Mouse (Mus musculus): ENCODE measurements around the gene 4930452B06Rik. TPM values are rescaled to one million over a fixed set of nuclear protein-coding genes. Genes with fewer than 3 reads are reported as not detected.
A peak's percentile ranks its signal among the peaks of the same experiment; 100 is the strongest.
"Not testable (repeated sequence)": the region's sequence is repeated elsewhere in the genome, so short reads cannot be mapped to it uniquely, and the experiment has no call there.

4930452B06Rik gene
- polyA plus RNA-seq, 1 experiment from 2014 or later = 6.7 TPM

GRCm38 (mm10) chr14:8628406-8628805 lies 37.6 kb downstream of the 4930452B06Rik start:
- no peak overlapping the region for H3K9ac ChIP-seq (replicated peaks; ENCODE audit: low read depth, low read length)
- H3K4me1 ChIP-seq (replicated peaks; ENCODE audit: control insufficient read depth, insufficient read depth, low read length) = no peaks in the 10 kb centered on the region
- H3K4me2 ChIP-seq (ENCODE audit: low read length) = no peak overlapping the region
- WGBS = 92% methylated on average over 5 of the region's 5 CpGs
- no peak for ATAC-seq
- H3K36me3 ChIP-seq (ENCODE audit: control insufficient read depth, insufficient read depth) = no peaks in the 10 kb centered on the region
- H3K27ac ChIP-seq (ENCODE audit: low read length) = no peak overlapping the region
- no peak overlapping the region for H3K4me3 ChIP-seq (replicated peaks; ENCODE audit: low read length)
- H3K9me3 ChIP-seq (ENCODE audit: control insufficient read depth, low read length) = no peaks in the 10 kb centered on the region
- no peaks in the 10 kb centered on the region for H3K27me3 ChIP-seq (replicated peaks; ENCODE audit: control insufficient read depth, insufficient read depth, low read length)

- Histone ChIP-seq H3K4me2 (ENCODE audit: low read length) (no peak overlapping the region), H3K4me1 (replicated peaks; ENCODE audit: control insufficient read depth, insufficient read depth, low read length) (no peaks in the 10 kb centered on the region), H3K9me3 (ENCODE audit: control insufficient read depth, low read length) (no peaks in the 10 kb centered on the region), H3K4me3 (replicated peaks; ENCODE audit: low read length) (no peak overlapping the region), H3K36me3 (ENCODE audit: control insufficient read depth, insufficient read depth) (no peaks in the 10 kb centered on the region), H3K27ac (ENCODE audit: low read length) (no peak overlapping the region), H3K9ac (replicated peaks; ENCODE audit: low read depth, low read length) (no peak overlapping the region), H3K27me3 (replicated peaks; ENCODE audit: control insufficient read depth, insufficient read depth, low read length) (no peaks in the 10 kb centered on the region)
- 91% methylated on average over 4 of the region's 4 CpGs for WGBS
- ATAC-seq = no peak
These were observed 38.6 kb downstream of the 4930452B06Rik start for GRCm38 (mm10) chr14:8627481-8627880.

GRCm38 (mm10) chr14:8621164-8621563 lies 44.9 kb downstream of the 4930452B06Rik start:
- H3K36me3 ChIP-seq (ENCODE audit: control insufficient read depth, insufficient read depth) = no peaks in the 10 kb centered on the region
- no peaks in the 10 kb centered on the region for H3K4me1 ChIP-seq (replicated peaks; ENCODE audit: control insufficient read depth, insufficient read depth, low read length)
- no peak overlapping the region for H3K4me2 ChIP-seq (ENCODE audit: low read length)
- H3K9me3 ChIP-seq (ENCODE audit: control insufficient read depth, low read length) = no peaks in the 10 kb centered on the region
- H3K9ac ChIP-seq (replicated peaks; ENCODE audit: low read depth, low read length) = no peak overlapping the region
- H3K27me3 ChIP-seq (replicated peaks; ENCODE audit: control insufficient read depth, insufficient read depth, low read length) = no peaks in the 10 kb centered on the region
- 47% methylated on average over 6 of the region's 6 CpGs for WGBS
- no peak overlapping the region for H3K27ac ChIP-seq (ENCODE audit: low read length)
- no peak for ATAC-seq
- no peak overlapping the region for H3K4me3 ChIP-seq (replicated peaks; ENCODE audit: low read length)

- no peaks in the 10 kb centered on the region for H3K4me1 ChIP-seq (replicated peaks; ENCODE audit: control insufficient read depth, insufficient read depth, low read length)
- H3K27me3 ChIP-seq (replicated peaks; ENCODE audit: control insufficient read depth, insufficient read depth, low read length) = no peaks in the 10 kb centered on the region
- H3K9ac ChIP-seq (replicated peaks; ENCODE audit: low read depth, low read length) = no peak overlapping the region
- H3K4me3 ChIP-seq (replicated peaks; ENCODE audit: low read length) = no peak overlapping the region
- no peaks in the 10 kb centered on the region for H3K36me3 ChIP-seq (ENCODE audit: control insufficient read depth, insufficient read depth)
- H3K27ac ChIP-seq (ENCODE audit: low read length) = no peak overlapping the region
- H3K4me2 ChIP-seq (ENCODE audit: low read length) = no peak overlapping the region
- no peaks in the 10 kb centered on the region for H3K9me3 ChIP-seq (ENCODE audit: control insufficient read depth, low read length)
- 87% methylated on average over 5 of the region's 5 CpGs for WGBS
- ATAC-seq = no peak
These were observed 45.5 kb downstream of the 4930452B06Rik start for GRCm38 (mm10) chr14:8620580-8620979.

GRCm38 (mm10) chr14:8615636-8616035 lies 50.4 kb downstream of the 4930452B06Rik start:
- Histone ChIP-seq H3K4me3 (replicated peaks; ENCODE audit: low read length) (no peak overlapping the region), H3K27ac (ENCODE audit: low read length) (no peak overlapping the region), H3K27me3 (replicated peaks; ENCODE audit: control insufficient read depth, insufficient read depth, low read length) (no peaks in the 10 kb centered on the region), H3K36me3 (ENCODE audit: control insufficient read depth, insufficient read depth) (no peaks in the 10 kb centered on the region), H3K9me3 (ENCODE audit: control insufficient read depth, low read length) (no peaks in the 10 kb centered on the region), H3K4me1 (replicated peaks; ENCODE audit: control insufficient read depth, insufficient read depth, low read length) (no peaks in the 10 kb centered on the region), H3K4me2 (ENCODE audit: low read length) (no peak overlapping the region), H3K9ac (replicated peaks; ENCODE audit: low read depth, low read length) (no peak overlapping the region)
- no peak for ATAC-seq
- 82% methylated on average over 7 of the region's 7 CpGs for WGBS

- H3K9ac ChIP-seq (replicated peaks; ENCODE audit: low read depth, low read length); H3K4me3 ChIP-seq (replicated peaks; ENCODE audit: low read length); H3K27ac ChIP-seq (ENCODE audit: low read length); H3K4me1 ChIP-seq (replicated peaks; ENCODE audit: control insufficient read depth, insufficient read depth, low read length); ATAC-seq; H3K36me3 ChIP-seq (ENCODE audit: control insufficient read depth, insufficient read depth); H3K27me3 ChIP-seq (replicated peaks; ENCODE audit: control insufficient read depth, insufficient read depth, low read length); H3K9me3 ChIP-seq (ENCODE audit: control insufficient read depth, low read length); H3K4me2 ChIP-seq (ENCODE audit: low read length): not testable (repeated sequence)
- 75% methylated on average over 1 of the region's 1 CpGs for WGBS
These were observed 51.6 kb downstream of the 4930452B06Rik start for GRCm38 (mm10) chr14:8614430-8614829.

GRCm38 (mm10) chr14:8612080-8612479 lies 54.0 kb downstream of the 4930452B06Rik start:
- H3K36me3 ChIP-seq (ENCODE audit: control insufficient read depth, insufficient read depth) = no peaks in the 10 kb centered on the region
- no peak overlapping the region for H3K9ac ChIP-seq (replicated peaks; ENCODE audit: low read depth, low read length)
- no peak overlapping the region for H3K27ac ChIP-seq (ENCODE audit: low read length)
- no peaks in the 10 kb centered on the region for H3K4me1 ChIP-seq (replicated peaks; ENCODE audit: control insufficient read depth, insufficient read depth, low read length)
- H3K4me3 ChIP-seq (replicated peaks; ENCODE audit: low read length) = no peak overlapping the region
- H3K27me3 ChIP-seq (replicated peaks; ENCODE audit: control insufficient read depth, insufficient read depth, low read length) = no peaks in the 10 kb centered on the region
- no peak overlapping the region for H3K4me2 ChIP-seq (ENCODE audit: low read length)
- H3K9me3 ChIP-seq (ENCODE audit: control insufficient read depth, low read length) = no peaks in the 10 kb centered on the region
- ATAC-seq = no peak

- no peaks in the 10 kb centered on the region for H3K36me3 ChIP-seq (ENCODE audit: control insufficient read depth, insufficient read depth)
- no peak for ATAC-seq
- H3K4me3 ChIP-seq (replicated peaks; ENCODE audit: low read length) = no peak overlapping the region
- 87% methylated on average over 3 of the region's 3 CpGs for WGBS
- H3K4me2 ChIP-seq (ENCODE audit: low read length) = no peak overlapping the region
- no peaks in the 10 kb centered on the region for H3K9me3 ChIP-seq (ENCODE audit: control insufficient read depth, low read length)
- H3K9ac ChIP-seq (replicated peaks; ENCODE audit: low read depth, low read length) = no peak overlapping the region
- H3K27me3 ChIP-seq (replicated peaks; ENCODE audit: control insufficient read depth, insufficient read depth, low read length) = no peaks in the 10 kb centered on the region
- no peak overlapping the region for H3K27ac ChIP-seq (ENCODE audit: low read length)
- H3K4me1 ChIP-seq (replicated peaks; ENCODE audit: control insufficient read depth, insufficient read depth, low read length) = no peaks in the 10 kb centered on the region
These were observed 55.9 kb downstream of the 4930452B06Rik start for GRCm38 (mm10) chr14:8610108-8610507.

GRCm38 (mm10) chr14:8608559-8609171 lies 57.4 kb downstream of the 4930452B06Rik start:
- H3K4me2 ChIP-seq (ENCODE audit: low read length) = no peak overlapping the region
- ATAC-seq = peak; percentile 94
- no peak overlapping the region for H3K4me3 ChIP-seq (replicated peaks; ENCODE audit: low read length)
- no peaks in the 10 kb centered on the region for H3K9me3 ChIP-seq (ENCODE audit: control insufficient read depth, low read length)
- WGBS = 4% methylated on average over 3 of the region's 3 CpGs
- no peak overlapping the region for H3K27ac ChIP-seq (ENCODE audit: low read length)
- no peak overlapping the region for H3K9ac ChIP-seq (replicated peaks; ENCODE audit: low read depth, low read length)
- no peaks in the 10 kb centered on the region for H3K4me1 ChIP-seq (replicated peaks; ENCODE audit: control insufficient read depth, insufficient read depth, low read length)
- H3K36me3 ChIP-seq (ENCODE audit: control insufficient read depth, insufficient read depth) = no peaks in the 10 kb centered on the region
- no peaks in the 10 kb centered on the region for H3K27me3 ChIP-seq (replicated peaks; ENCODE audit: control insufficient read depth, insufficient read depth, low read length)

- Histone ChIP-seq H3K9me3 (ENCODE audit: control insufficient read depth, low read length) (no peaks in the 10 kb centered on the region), H3K4me2 (ENCODE audit: low read length) (no peak overlapping the region), H3K27me3 (replicated peaks; ENCODE audit: control insufficient read depth, insufficient read depth, low read length) (no peaks in the 10 kb centered on the region), H3K4me1 (replicated peaks; ENCODE audit: control insufficient read depth, insufficient read depth, low read length) (no peaks in the 10 kb centered on the region), H3K9ac (replicated peaks; ENCODE audit: low read depth, low read length) (no peak overlapping the region), H3K36me3 (ENCODE audit: control insufficient read depth, insufficient read depth) (no peaks in the 10 kb centered on the region), H3K4me3 (replicated peaks; ENCODE audit: low read length) (no peak overlapping the region), H3K27ac (ENCODE audit: low read length) (no peak overlapping the region)
- WGBS = 89% methylated on average over 2 of the region's 2 CpGs
- no peak for ATAC-seq
These were observed 61.1 kb downstream of the 4930452B06Rik start for GRCm38 (mm10) chr14:8604898-8605297.
